Mouse (Mus musculus): ENCODE results near the gene Pdgfd. TPM values are rescaled to one million over a fixed set of nuclear protein-coding genes. Genes with fewer than 3 reads are reported as not detected.

Pdgfd gene
- polyA plus RNA-seq, 1 experiment from 2014 or later, result 6.7 TPM

GRCm38 (mm10) chr9:6401764-6402163 is 233.4 kb downstream of the Pdgfd start:
- no peaks in the 10 kb centered on the region for H3K9me3 ChIP-seq (ENCODE audit: control insufficient read depth, low read length)
- H3K4me2 ChIP-seq (ENCODE audit: low read depth, low read length), result no peak overlapping the region
- no peak overlapping the region for H3K9ac ChIP-seq (ENCODE audit: low read length)
- H3K4me1 ChIP-seq (replicated peaks; ENCODE audit: control insufficient read depth, insufficient read depth, low read length), result no peaks in the 10 kb centered on the region
- no peak overlapping the region for H3K4me3 ChIP-seq (ENCODE audit: low read length)
- peak; percentile 78 for ATAC-seq (ENCODE audit: low read depth)
- H3K27ac ChIP-seq (ENCODE audit: low read length), result no peak overlapping the region
- 26% methylated on average over 1 of the region's 1 CpGs for WGBS
- H3K27me3 ChIP-seq (ENCODE audit: control insufficient read depth, insufficient read depth, low read depth, low read length), result no peaks in the 10 kb centered on the region
- H3K36me3 ChIP-seq (ENCODE audit: control insufficient read depth, insufficient read depth, low read length), result no peaks in the 10 kb centered on the region

- no peaks in the 10 kb centered on the region for H3K27me3 ChIP-seq (ENCODE audit: control insufficient read depth, insufficient read depth, low read depth, low read length)
- no peaks in the 10 kb centered on the region for H3K4me1 ChIP-seq (replicated peaks; ENCODE audit: control insufficient read depth, insufficient read depth, low read length)
- H3K27ac ChIP-seq (ENCODE audit: low read length), result no peak overlapping the region
- WGBS, result 49% methylated on average over 3 of the region's 3 CpGs
- H3K9me3 ChIP-seq (ENCODE audit: control insufficient read depth, low read length), result no peaks in the 10 kb centered on the region
- no peak overlapping the region for H3K4me3 ChIP-seq (ENCODE audit: low read length)
- no peaks in the 10 kb centered on the region for H3K36me3 ChIP-seq (ENCODE audit: control insufficient read depth, insufficient read depth, low read length)
- H3K4me2 ChIP-seq (ENCODE audit: low read depth, low read length), result no peak overlapping the region
- ATAC-seq (ENCODE audit: low read depth), result no peak
- H3K9ac ChIP-seq (ENCODE audit: low read length), result no peak overlapping the region
These were observed 238.2 kb downstream of the Pdgfd start for GRCm38 (mm10) chr9:6406535-6406934.

- H3K27me3 ChIP-seq (ENCODE audit: control insufficient read depth, insufficient read depth, low read depth, low read length), result no peaks in the 10 kb centered on the region
- H3K27ac ChIP-seq (ENCODE audit: low read length), result no peak overlapping the region
- no peak overlapping the region for H3K4me3 ChIP-seq (ENCODE audit: low read length)
- H3K36me3 ChIP-seq (ENCODE audit: control insufficient read depth, insufficient read depth, low read length), result no peaks in the 10 kb centered on the region
- H3K9ac ChIP-seq (ENCODE audit: low read length), result no peak overlapping the region
- no peaks in the 10 kb centered on the region for H3K4me1 ChIP-seq (replicated peaks; ENCODE audit: control insufficient read depth, insufficient read depth, low read length)
- 47% methylated on average over 4 of the region's 4 CpGs for WGBS
- no peaks in the 10 kb centered on the region for H3K9me3 ChIP-seq (ENCODE audit: control insufficient read depth, low read length)
- H3K4me2 ChIP-seq (ENCODE audit: low read depth, low read length), result no peak overlapping the region
- no peak for ATAC-seq (ENCODE audit: low read depth)
These were observed 239.6 kb downstream of the Pdgfd start for GRCm38 (mm10) chr9:6407972-6408371.

GRCm38 (mm10) chr9:6424606-6425005 is 256.2 kb downstream of the Pdgfd start:
- H3K9me3 ChIP-seq (ENCODE audit: control insufficient read depth, low read length), result no peaks in the 10 kb centered on the region
- no peaks in the 10 kb centered on the region for H3K27me3 ChIP-seq (ENCODE audit: control insufficient read depth, insufficient read depth, low read depth, low read length)
- H3K4me2 ChIP-seq (ENCODE audit: low read depth, low read length), result no peak overlapping the region
- H3K4me1 ChIP-seq (replicated peaks; ENCODE audit: control insufficient read depth, insufficient read depth, low read length), result no peaks in the 10 kb centered on the region
- no peaks in the 10 kb centered on the region for H3K36me3 ChIP-seq (ENCODE audit: control insufficient read depth, insufficient read depth, low read length)
- no peak overlapping the region for H3K4me3 ChIP-seq (ENCODE audit: low read length)
- H3K27ac ChIP-seq (ENCODE audit: low read length), result no peak overlapping the region
- ATAC-seq (ENCODE audit: low read depth), result no peak
- no peak overlapping the region for H3K9ac ChIP-seq (ENCODE audit: low read length)

Other genes starting within 250 kb of the Pdgfd start
- 0.06 TPM in 2 replicates for gene Ddi1, start 101.3 kb downstream of the Pdgfd start, polyA plus RNA-seq (2015; fragmentation: Nextera tagmentation; extraction: Ambion mirVana)